Mouse (Mus musculus): ENCODE measurements around the gene Tbrg4.

GRCm38 (mm10) chr11:6599011-6599681 lies 26.7 kb downstream of the Tbrg4 start:
- TF ChIP-seq CTCF (IDR thresholded peaks at IDR 0.05; ENCODE audit: low read depth, low read length), result no peak
- TF ChIP-seq POLR2A (IDR thresholded peaks at IDR 0.05; ENCODE audit: extremely low read depth, insufficient read depth, low read length), result no peak

Measured in liver, adult 2 months (tissue).